Mouse (Mus musculus) liver, postnatal 0 days (tissue): ENCODE measurements around the gene Slc38a10. TPM values are rescaled to one million over a fixed set of nuclear protein-coding genes. Genes with fewer than 3 reads are reported as not detected.
A peak's percentile ranks its signal among the peaks of the same experiment; 100 is the strongest.

Experiments
- ATAC-seq: fragments of 200-750 bp; cut with Nextera tagmentation; 2 replicates; pipeline ENCODE4 v1.8.0; 2017; ENCODE audit warnings: mild to moderate bottlenecking, moderate library complexity
- DNase-seq: peaks from one replicate; pipeline ENCODE4 v3.0.0-alpha.2; 2016
- H3K27ac ChIP-seq: fragments of 300-500 bp; sonication (generic); 2 replicates; pipeline ENCODE4 v1.5.1; 2014; ENCODE audit warnings: antibody characterized with exemption, moderate library complexity, mild to moderate bottlenecking, low read depth
- H3K27me3 ChIP-seq: fragments of 300-500 bp; sonication (generic); 2 replicates; pipeline ENCODE4 v1.6.1; 2014; ENCODE audit warnings: low read length, control low read depth, mixed read lengths; ENCODE audit not compliant: insufficient read depth
- H3K36me3 ChIP-seq: fragments of 300-500 bp; sonication (generic); replicated peaks from 2 replicates; pipeline ENCODE4 v1.6.1; 2014; ENCODE audit warnings: mild to moderate bottlenecking, control low read depth, low read length, moderate library complexity, mixed read lengths; ENCODE audit not compliant: insufficient read depth
- H3K4me1 ChIP-seq: fragments of 300-500 bp; sonication (generic); 2 replicates; pipeline ENCODE4 v1.6.1; 2014; ENCODE audit warnings: antibody characterized with exemption, mild to moderate bottlenecking, control low read depth; ENCODE audit not compliant: insufficient read depth
- H3K4me2 ChIP-seq: fragments of 300-500 bp; sonication (generic); 2 replicates; pipeline ENCODE4 v1.6.1; 2014; ENCODE audit warnings: low read depth, mild to moderate bottlenecking, low read length, moderate library complexity, mixed read lengths
- H3K4me3 ChIP-seq: fragments of 300-500 bp; sonication (generic); 2 replicates; pipeline ENCODE4 v1.5.1; 2014; ENCODE audit warnings: low read depth, low read length
- H3K9ac ChIP-seq: fragments of 300-500 bp; sonication (generic); replicated peaks from 2 replicates; pipeline ENCODE4 v1.6.1; 2014; ENCODE audit warnings: mild to moderate bottlenecking, moderate library complexity
- H3K9me3 ChIP-seq: fragments of 300-500 bp; sonication (generic); 2 replicates; pipeline ENCODE4 v1.6.1; 2016; ENCODE audit warnings: mild to moderate bottlenecking, control low read depth, low read length, mixed read lengths
- CTCF ChIP-seq: sonication (generic); IDR thresholded peaks from 2 replicates; pipeline ENCODE4 v1.5.1; 2016; ENCODE audit warnings: antibody characterized with exemption, low read depth
- EP300 ChIP-seq: IDR thresholded peaks from 2 replicates; pipeline ENCODE4 v1.6.1; 2016; ENCODE audit warnings: antibody characterized with exemption, low read depth, mild to moderate bottlenecking
- WGBS: fragments of 180-500 bp; shearing (Covaris S2); extraction: QIAGEN DNeasy Blood & Tissue Kit; methylation state at CpG from one replicate; pipeline ENCODE4 v1.1.7; 2014; ENCODE audit not compliant: insufficient replicate concordance; 5-methylcytosine and 5-hydroxymethylcytosine counted together
- polyA plus RNA-seq: library from polyadenylated mRNA; unstranded; fragments of >200 nt; fragmentation: Nextera tagmentation; extraction: Ambion mirVana; gene quantifications from 2 replicates; pipeline ENCODE4 v1.2.1, GENCODE M21; 2015

The Slc38a10 gene
- polyA plus RNA-seq, 1 experiment from 2014 or later: 28.0 TPM

DNA sequence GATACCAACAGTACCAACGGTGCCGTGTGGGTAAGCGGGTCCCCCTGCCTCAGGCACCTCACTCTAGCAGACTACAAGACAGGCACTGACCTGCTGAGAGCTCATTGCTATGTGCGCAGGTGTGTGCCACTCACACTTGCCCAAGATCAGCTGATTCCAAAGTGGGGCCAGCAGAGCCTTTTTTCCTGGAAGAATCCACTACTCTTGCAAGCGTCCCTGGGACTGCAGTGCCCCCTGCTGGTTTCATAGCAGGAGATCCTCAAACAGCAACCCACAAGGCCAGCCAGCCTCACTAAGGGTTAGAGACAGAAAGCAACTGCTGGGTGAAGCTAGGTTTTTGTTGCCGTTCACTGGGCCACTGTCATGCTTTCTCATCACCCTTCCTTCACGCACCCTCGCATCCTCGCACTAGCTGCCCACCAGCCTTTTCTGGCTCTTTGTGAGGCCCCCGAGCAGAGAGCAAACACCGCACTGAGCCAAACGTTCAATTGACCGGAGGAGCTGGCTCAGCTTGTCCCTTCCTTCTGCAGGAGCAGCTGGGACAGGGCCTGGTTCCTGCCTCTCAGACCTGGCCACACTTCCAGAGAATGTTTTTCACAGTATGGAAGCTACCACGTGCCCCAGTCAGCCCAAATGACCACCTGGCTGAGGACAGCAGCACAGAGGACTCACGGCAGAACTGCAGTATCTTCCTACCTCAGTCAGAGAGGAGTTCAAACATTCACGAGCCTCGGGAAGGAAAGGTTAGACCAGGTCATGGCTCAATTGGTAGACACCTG, 30.3 kb downstream of the Slc38a10 start:
- no peak for TF ChIP-seq EP300
- TF ChIP-seq CTCF: peak; percentile 71
- Histone ChIP-seq H3K4me3 (no peak overlapping the region), H3K9ac (no peak overlapping the region), H3K9me3 (no peaks in the 10 kb centered on the region), H3K4me1 (no peaks in the 10 kb centered on the region), H3K36me3 (peaks cover 70% of the 10 kb centered on the region), H3K4me2 (no peak overlapping the region), H3K27ac (no peak overlapping the region), H3K27me3 (no peaks in the 10 kb centered on the region)
- no peak for ATAC-seq
- 83% methylated on average over 17 of the region's 17 CpGs for WGBS
- DNase-seq: peak; percentile 67

DNA sequence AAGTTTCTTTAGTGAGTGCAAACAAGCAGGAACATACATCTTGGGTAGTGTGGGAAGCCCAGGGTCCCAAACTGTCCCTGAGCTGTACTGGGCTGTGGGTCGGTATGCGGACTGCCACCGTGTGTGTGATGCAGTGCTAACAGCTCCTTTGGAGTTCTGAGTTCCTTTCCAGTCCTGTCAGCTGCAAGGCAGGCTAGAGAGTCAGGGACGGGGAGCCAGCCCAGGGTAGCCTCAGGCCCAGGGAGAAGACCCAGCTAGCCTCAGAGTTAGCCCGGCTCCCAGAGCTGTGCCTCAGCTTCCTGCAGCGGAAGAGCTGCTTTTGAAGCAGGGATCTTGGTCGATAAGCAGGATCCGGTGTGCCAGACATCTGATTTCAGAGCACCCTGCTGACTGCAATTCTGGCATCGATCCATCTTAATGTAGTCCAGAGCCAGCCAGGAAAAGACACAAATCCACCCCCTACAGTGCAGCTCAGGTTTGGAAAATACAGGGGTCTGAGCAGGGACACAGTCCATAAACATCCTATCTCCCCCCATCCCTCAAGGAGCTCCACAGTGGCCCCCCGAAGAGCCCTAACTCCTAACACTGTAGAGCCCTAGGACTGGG, 31.1 kb downstream of the Slc38a10 start:
- H3K4me3 ChIP-seq: no peak overlapping the region
- H3K36me3 ChIP-seq: peaks cover 73% of the 10 kb centered on the region
- no peak for TF ChIP-seq EP300
- no peak for TF ChIP-seq CTCF
- no peak overlapping the region for H3K27ac ChIP-seq
- no peak overlapping the region for H3K4me2 ChIP-seq
- H3K9me3 ChIP-seq: no peaks in the 10 kb centered on the region
- no peak for DNase-seq
- H3K9ac ChIP-seq: no peak overlapping the region
- 81% methylated on average over 10 of the region's 10 CpGs for WGBS
- no peaks in the 10 kb centered on the region for H3K4me1 ChIP-seq
- ATAC-seq: no peak
- H3K27me3 ChIP-seq: no peaks in the 10 kb centered on the region

DNA sequence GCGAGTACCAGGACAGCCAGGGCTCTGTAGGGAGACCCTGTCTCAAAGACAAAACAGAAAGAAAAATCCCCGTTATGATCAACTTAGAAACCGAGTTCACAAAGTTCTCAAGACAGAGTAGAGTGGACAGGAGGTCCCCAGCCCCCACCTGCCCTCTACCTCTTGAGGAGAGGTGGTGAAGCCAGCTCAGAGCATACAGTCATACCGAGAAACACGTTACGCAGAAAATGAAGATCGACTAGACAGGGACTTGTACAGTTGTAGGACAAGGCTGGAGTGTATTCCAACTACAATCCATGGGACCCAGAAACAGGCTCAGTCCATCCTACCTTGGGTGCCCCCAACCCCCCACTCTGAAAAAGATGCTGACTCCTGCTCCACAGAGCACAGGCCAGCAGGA, 32.0 kb downstream of the Slc38a10 start:
- DNase-seq (no peak), ATAC-seq (no peak)
- no peaks in the 10 kb centered on the region for H3K27me3 ChIP-seq
- no peak overlapping the region for H3K4me2 ChIP-seq
- H3K27ac ChIP-seq: no peak overlapping the region
- TF ChIP-seq CTCF (no peak), EP300 (no peak)
- no peak overlapping the region for H3K9ac ChIP-seq
- no peak overlapping the region for H3K4me3 ChIP-seq
- no peaks in the 10 kb centered on the region for H3K9me3 ChIP-seq
- 92% methylated on average over 7 of the region's 7 CpGs for WGBS
- no peaks in the 10 kb centered on the region for H3K4me1 ChIP-seq
- H3K36me3 ChIP-seq: peaks cover 68% of the 10 kb centered on the region

DNA sequence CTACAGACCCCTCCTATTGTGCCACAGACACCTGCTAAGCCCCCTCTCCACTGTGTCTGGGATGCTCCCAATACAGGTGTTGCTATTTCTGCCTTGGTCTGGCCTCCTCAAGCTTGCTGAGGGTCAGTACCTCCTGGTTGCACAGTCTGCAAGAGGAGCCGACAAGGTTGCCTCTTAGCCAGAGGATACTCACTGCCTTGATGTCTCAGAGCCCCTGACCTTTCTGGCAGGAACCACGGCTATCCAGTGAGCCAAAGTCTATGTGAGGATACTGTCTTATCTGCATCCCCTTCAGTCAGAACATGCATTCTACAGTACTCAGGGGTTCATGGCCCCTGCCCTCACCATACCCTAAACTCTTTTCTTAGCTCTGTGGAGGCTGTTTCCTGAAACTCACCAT, 33.5 kb downstream of the Slc38a10 start:
- Histone ChIP-seq H3K36me3 (peaks cover 65% of the 10 kb centered on the region), H3K4me1 (no peaks in the 10 kb centered on the region), H3K9me3 (no peaks in the 10 kb centered on the region), H3K4me3 (no peak overlapping the region), H3K4me2 (no peak overlapping the region), H3K27me3 (no peaks in the 10 kb centered on the region), H3K9ac (no peak overlapping the region), H3K27ac (no peak overlapping the region)
- 79% methylated on average over 2 of the region's 2 CpGs for WGBS
- DNase-seq (no peak), ATAC-seq (no peak)
- TF ChIP-seq EP300: no peak
- no peak for TF ChIP-seq CTCF

DNA sequence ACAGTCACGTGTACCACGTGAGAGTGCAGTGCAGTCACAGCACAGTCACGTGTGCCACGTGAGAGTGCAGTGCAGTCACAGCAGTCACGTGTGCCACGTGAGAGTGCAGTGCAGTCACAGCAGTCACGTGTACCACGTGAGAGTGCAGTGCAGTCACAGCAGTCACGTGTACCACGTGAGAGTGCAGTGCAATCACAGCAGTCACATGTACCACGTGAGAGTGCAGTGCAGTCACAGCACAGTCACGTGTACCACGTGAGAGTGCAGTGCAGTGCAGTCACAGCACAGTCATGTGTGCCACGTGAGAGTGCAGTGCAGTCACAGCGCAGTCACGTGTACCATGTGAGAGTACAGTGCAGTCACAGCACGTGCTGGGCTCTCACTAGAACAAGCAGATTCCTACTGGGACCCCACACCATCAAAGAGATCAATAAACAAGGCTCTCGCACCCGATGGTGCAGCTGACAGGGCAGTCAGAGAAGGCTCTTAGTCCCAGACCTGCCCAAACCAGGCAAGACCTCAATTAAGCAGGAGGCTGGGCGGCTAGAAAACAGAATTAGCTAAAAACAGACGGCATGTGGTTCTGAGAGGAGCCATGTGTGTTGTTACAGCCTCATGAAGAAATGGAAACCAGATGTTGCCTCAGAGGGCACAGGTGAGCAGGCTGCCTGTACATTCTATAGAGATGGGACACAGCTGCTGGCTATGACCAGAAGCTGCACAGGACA, 36.5 kb downstream of the Slc38a10 start:
- Histone ChIP-seq H3K4me1 (no peaks in the 10 kb centered on the region), H3K36me3 (peaks cover 57% of the 10 kb centered on the region), H3K9me3 (no peaks in the 10 kb centered on the region), H3K27me3 (no peaks in the 10 kb centered on the region), H3K27ac (no peak overlapping the region), H3K9ac (no peak overlapping the region), H3K4me3 (no peak overlapping the region), H3K4me2 (no peak overlapping the region)
- no peak for ATAC-seq
- DNase-seq: no peak
- no peak for TF ChIP-seq CTCF
- no peak for TF ChIP-seq EP300
- 87% methylated on average over 21 of the region's 21 CpGs for WGBS

DNA sequence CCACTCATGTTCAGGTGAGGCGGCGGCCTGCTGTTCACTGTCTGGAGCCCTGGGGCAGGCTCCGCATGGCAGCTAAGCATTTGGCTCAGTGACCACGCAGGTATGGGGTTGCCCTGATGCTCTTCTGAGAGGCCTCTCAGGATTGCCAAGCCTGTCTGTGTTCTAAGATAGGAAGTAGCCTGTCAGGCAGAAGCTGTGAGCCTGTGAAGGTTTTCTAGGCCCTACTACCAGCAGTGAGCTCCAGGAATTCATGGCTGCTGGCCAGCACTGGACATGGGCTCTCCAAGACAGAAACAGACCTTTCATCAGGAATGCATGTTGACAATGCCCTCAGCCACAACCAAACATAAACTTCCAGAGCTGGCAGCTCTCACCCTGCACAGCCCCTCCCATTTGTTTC, 39.0 kb downstream of the Slc38a10 start:
- no peaks in the 10 kb centered on the region for H3K4me1 ChIP-seq
- H3K36me3 ChIP-seq: peaks cover 58% of the 10 kb centered on the region
- TF ChIP-seq EP300: no peak
- no peak for TF ChIP-seq CTCF
- 86% methylated on average over 4 of the region's 4 CpGs for WGBS
- ATAC-seq: no peak
- H3K9ac ChIP-seq: no peak overlapping the region
- H3K27me3 ChIP-seq: no peaks in the 10 kb centered on the region
- no peak for DNase-seq
- H3K4me2 ChIP-seq: no peak overlapping the region
- no peak overlapping the region for H3K27ac ChIP-seq
- H3K4me3 ChIP-seq: no peak overlapping the region
- H3K9me3 ChIP-seq: no peaks in the 10 kb centered on the region
